Mouse (Mus musculus): ENCODE data around the gene Kcne4.

DNA sequence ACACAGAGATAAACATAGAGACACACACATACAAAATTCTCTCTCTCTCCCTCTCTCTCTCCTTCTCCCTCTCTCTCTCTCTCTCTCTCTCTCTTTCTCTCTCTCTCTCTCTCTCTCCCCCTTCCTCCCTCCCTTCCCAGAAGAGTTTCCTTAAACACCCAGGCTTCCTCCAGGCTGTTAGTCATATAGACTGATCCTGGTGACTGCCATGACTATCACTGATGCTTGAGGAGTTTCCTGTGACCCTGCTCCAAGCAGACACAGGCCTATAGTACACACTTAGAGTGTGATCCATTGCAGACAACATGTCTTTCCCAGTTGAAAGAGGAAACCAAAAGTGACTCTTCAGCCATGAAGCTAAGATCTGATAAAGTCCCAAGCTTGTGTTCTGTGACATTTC is 9.1 kb upstream of the Kcne4 start:
- no peak for TF ChIP-seq CTCF (conservative IDR thresholded peaks at IDR 0.05; ENCODE audit: low read length)
- TF ChIP-seq NANOG (IDR thresholded peaks at IDR 0.05; ENCODE audit: borderline replicate concordance, low read length), result no peak

Measured in E14TG2a.4 (cell line).